In genomic region chr14:16572755-16573340, GRCm38 (mm10) we compare ENCODE assay signal across 9 mouse cellular contexts.
DNase-seq lines count a peak whose midpoint lies in the region; ATAC-seq and TF ChIP-seq lines count a peak whose summit lies in the region.
"Had no signal": no experiment of that assay in that cellular context is flagged by ENCODE, and none has a peak within 500 bp of the region (broad histone marks: within the 10 kb centered on the region; RNA-seq: fewer than 3 reads in every experiment).

No protein-coding gene starts in this region.

- no peak for TF ChIP-seq CTCF in cortical plate, adult 2 months (IDR thresholded peaks at IDR 0.05; ENCODE audit: extremely low read depth, insufficient read depth, low read length)
- TF ChIP-seq CTCF in layer of hippocampus, adult 2 months (conservative IDR thresholded peaks at IDR 0.05): no peak

- ATAC-seq in heart, embryonic 14.5 days (ENCODE audit: insufficient number of reproducible peaks, insufficient read depth, low FRiP score, low read depth): no peak
- no peak for ATAC-seq in hindbrain, embryonic 11.5 days (ENCODE audit: low FRiP score)
- no peak for ATAC-seq in liver, embryonic 15.5 days (ENCODE audit: insufficient read depth)
- no peak for ATAC-seq in megakaryocyte, adult 5-6 weeks (ENCODE audit: poor library complexity, severe bottlenecking)
- ATAC-seq: CD4-positive, CD25-positive, alpha-beta regulatory T cell, adult 4 months had no signal

- H3K27me3 ChIP-seq in heart, embryonic 14.5 days (ENCODE audit: control insufficient read depth, insufficient read depth, low read length): no peaks in the 10 kb centered on the region
- H3K27me3 ChIP-seq in hindbrain, embryonic 11.5 days (ENCODE audit: control insufficient read depth, insufficient read depth, low read length): peaks cover 6% of the 10 kb centered on the region
- peaks cover 24% of the 10 kb centered on the region for H3K27me3 ChIP-seq in liver, embryonic 15.5 days

- H3K27ac ChIP-seq in heart, embryonic 14.5 days (replicated peaks in 1 of 2; ENCODE audit: control insufficient read depth in 1 of 2, insufficient read depth in 1 of 2, low read depth in 2 of 2, low read length in 2 of 2): peak overlapping the region; percentile 20 to 39; a peak in 3 of 4 replicates
- H3K27ac ChIP-seq in cortical plate, adult 2 months (ENCODE audit: insufficient read depth, low read length): no peak overlapping the region
- no peak overlapping the region for H3K27ac ChIP-seq in hindbrain, embryonic 11.5 days (ENCODE audit: low read depth, low read length)
- H3K27ac ChIP-seq in liver, embryonic 15.5 days (replicated peaks): no peak overlapping the region
- no peak overlapping the region for H3K27ac ChIP-seq in layer of hippocampus, adult 2 months

- peaks cover 10 to 28% of the 10 kb centered on the region in 2 experiments for H3K4me1 ChIP-seq in heart, embryonic 14.5 days (ENCODE audit: control insufficient read depth in 2 of 2, insufficient read depth in 2 of 2, low read length in 2 of 2)
- peaks cover 1% of the 10 kb centered on the region; the same call in 1 of the 2 replicates for H3K4me1 ChIP-seq in cortical plate, adult 2 months (ENCODE audit: control insufficient read depth, insufficient read depth, low read length)
- no peaks in the 10 kb centered on the region; the same call in 1 of the 2 replicates for H3K4me1 ChIP-seq in hindbrain, embryonic 11.5 days (replicated peaks; ENCODE audit: control insufficient read depth, insufficient read depth, low read length)
- H3K4me1 ChIP-seq in liver, embryonic 15.5 days (replicated peaks): peaks cover 6% of the 10 kb centered on the region; the same call in 1 of the 2 replicates

- DNase-seq in heart, adult 18-20 months: no peak
- peak; percentile 20 for DNase-seq in hindbrain, embryonic 11.5 days (ENCODE audit: low spot score)
- no peak for DNase-seq in layer of hippocampus, adult 2 months (ENCODE audit: low spot score in 2 of 2)
- no peak for DNase-seq in cerebellum, adult 18-20 months

- no peak for TF ChIP-seq POLR2A in cortical plate, adult 2 months (IDR thresholded peaks at IDR 0.05; ENCODE audit: extremely low read depth, insufficient read depth, low read length)

- H3K4me2 ChIP-seq in heart, embryonic 14.5 days (ENCODE audit: low read length): peak overlapping the region; percentile 86
- H3K4me2 ChIP-seq in hindbrain, embryonic 11.5 days (replicated peaks; ENCODE audit: low read depth, low read length): peak overlapping the region; percentile 81
- peak overlapping the region; percentile 59 for H3K4me2 ChIP-seq in liver, embryonic 15.5 days

- 4% methylated on average over 8 of the region's 8 CpGs for WGBS in heart, embryonic 14.5 days
- WGBS in hindbrain, embryonic 11.5 days: 2% methylated on average over 8 of the region's 8 CpGs
- 31% methylated on average over 8 of the region's 8 CpGs for WGBS in liver, embryonic 15.5 days (ENCODE audit: insufficient replicate concordance)

- no peaks in the 10 kb centered on the region for H3K9me3 ChIP-seq in heart, embryonic 14.5 days (ENCODE audit: control insufficient read depth, low read length)
- no peaks in the 10 kb centered on the region for H3K9me3 ChIP-seq in hindbrain, embryonic 11.5 days (ENCODE audit: control insufficient read depth, low read length)
- H3K9me3 ChIP-seq in liver, embryonic 15.5 days (replicated peaks): no peaks in the 10 kb centered on the region

- H3K9ac ChIP-seq in heart, embryonic 14.5 days (ENCODE audit: low read length): peak overlapping the region; percentile 92
- peak overlapping the region; percentile 4; the same call in 1 of the 2 replicates for H3K9ac ChIP-seq in hindbrain, embryonic 11.5 days (ENCODE audit: low read depth, low read length)
- no peak overlapping the region for H3K9ac ChIP-seq in liver, embryonic 15.5 days

- no peaks in the 10 kb centered on the region for H3K36me3 ChIP-seq in heart, embryonic 14.5 days (ENCODE audit: control insufficient read depth, insufficient read depth, low read length)
- no peaks in the 10 kb centered on the region for H3K36me3 ChIP-seq in hindbrain, embryonic 11.5 days (ENCODE audit: control insufficient read depth, insufficient read depth, low read length)
- no peaks in the 10 kb centered on the region for H3K36me3 ChIP-seq in liver, embryonic 15.5 days (replicated peaks)

- H3K4me3 ChIP-seq in heart, embryonic 14.5 days (ENCODE audit: control insufficient read depth in 1 of 2, insufficient read depth in 1 of 2, low read depth in 1 of 2, low read length in 2 of 2): peak overlapping the region; percentile 76 to 97
- H3K4me3 ChIP-seq in cortical plate, adult 2 months (ENCODE audit: insufficient read depth, low read length): peak overlapping the region; percentile 90; the same call in 1 of the 2 replicates
- peak overlapping the region; percentile 42 for H3K4me3 ChIP-seq in hindbrain, embryonic 11.5 days (ENCODE audit: low read depth, low read length)
- peak overlapping the region; percentile 21 for H3K4me3 ChIP-seq in liver, embryonic 15.5 days (replicated peaks)
- no peak overlapping the region; the same call in 1 of the 2 replicates for H3K4me3 ChIP-seq in layer of hippocampus, adult 2 months

Comparison
In these comparisons a context has a peak if more than half of its experiments do, and no peak if none do; other contexts are left out.
1. H3K27ac ChIP-seq: peak in heart, embryonic 14.5 days (2 of 2); none in cortical plate, adult 2 months (single experiment), hindbrain, embryonic 11.5 days (single experiment), liver, embryonic 15.5 days (single experiment) and layer of hippocampus, adult 2 months (single experiment).
2. Peak in every context shown above with its lines, with median percentiles within 50 percentile points of each other: H3K4me2 ChIP-seq.